In genomic region chr8:112411213-112411612, GRCm38 (mm10) we compare ENCODE assay signal across 8 mouse cellular contexts.
DNase-seq lines count a peak whose midpoint lies in the region; ATAC-seq and TF ChIP-seq lines count a peak whose summit lies in the region.

No protein-coding gene starts in this region.

- ATAC-seq in neural tube, embryonic 15.5 days (ENCODE audit: low FRiP score): no peak
- ATAC-seq in liver, postnatal 0 days: no peak

- peak; percentile 3 for DNase-seq in gastrocnemius, adult 18-20 months (ENCODE audit: low spot score)
- no peak for DNase-seq in gastrocnemius, postnatal 36 days
- peak; percentile 55 for DNase-seq in neural tube, embryonic 10.5 days (ENCODE audit: extremely low spot score, low spot score)
- peak; percentile 58 for DNase-seq in adrenal gland, postnatal 10 days
- DNase-seq in embryonic facial prominence, embryonic 10.5 days (ENCODE audit: low spot score): peak; percentile 66
- peak; percentile 26 for DNase-seq in liver, postnatal 0 days
- no peak for DNase-seq in adipocyte (ENCODE audit: low spot score)

- intact Hi-C loops in gastrocnemius, postnatal 36 days (cut with DNase I): no loop called here

- no peaks in the 10 kb centered on the region for H3K27me3 ChIP-seq in neural tube, embryonic 15.5 days (replicated peaks)
- no peaks in the 10 kb centered on the region for H3K27me3 ChIP-seq in embryonic facial prominence, embryonic 10.5 days (replicated peaks; ENCODE audit: low read depth, poor library complexity, severe bottlenecking)
- no peaks in the 10 kb centered on the region for H3K27me3 ChIP-seq in liver, postnatal 0 days (ENCODE audit: insufficient read depth, low read length)

- peak; percentile 60 for TF ChIP-seq CTCF in liver, postnatal 0 days (IDR thresholded peaks at IDR 0.05; ENCODE audit: low read depth)

- H3K4me1 ChIP-seq in neural tube, embryonic 15.5 days: 0 out of 2 replicates have a peak, but pooled peaks cover 3% of the 10 kb centered on the region
- H3K4me1 ChIP-seq in embryonic facial prominence, embryonic 10.5 days: no peaks in the 10 kb centered on the region
- H3K4me1 ChIP-seq in liver, postnatal 0 days (ENCODE audit: insufficient read depth): no peaks in the 10 kb centered on the region

- H3K36me3 ChIP-seq in neural tube, embryonic 15.5 days: no peaks in the 10 kb centered on the region
- no peaks in the 10 kb centered on the region for H3K36me3 ChIP-seq in embryonic facial prominence, embryonic 10.5 days (replicated peaks)
- H3K36me3 ChIP-seq in liver, postnatal 0 days (replicated peaks; ENCODE audit: insufficient read depth, low read length): no peaks in the 10 kb centered on the region

- TF ChIP-seq EP300 in liver, postnatal 0 days (IDR thresholded peaks at IDR 0.05; ENCODE audit: low read depth): no peak

- H3K4me3 ChIP-seq in neural tube, embryonic 15.5 days (replicated peaks): no peak overlapping the region
- no peak overlapping the region for H3K4me3 ChIP-seq in embryonic facial prominence, embryonic 10.5 days
- no peak overlapping the region for H3K4me3 ChIP-seq in liver, postnatal 0 days (ENCODE audit: low read depth, low read length)

- H3K9me3 ChIP-seq in neural tube, embryonic 15.5 days (replicated peaks): no peaks in the 10 kb centered on the region
- H3K9me3 ChIP-seq in embryonic facial prominence, embryonic 10.5 days: no peaks in the 10 kb centered on the region
- H3K9me3 ChIP-seq in liver, postnatal 0 days (ENCODE audit: low read length): no peaks in the 10 kb centered on the region

- H3K4me2 ChIP-seq in neural tube, embryonic 15.5 days: no peak overlapping the region
- H3K4me2 ChIP-seq in liver, postnatal 0 days (ENCODE audit: low read depth, low read length): no peak overlapping the region

- no peak overlapping the region for H3K27ac ChIP-seq in neural tube, embryonic 15.5 days (replicated peaks)
- H3K27ac ChIP-seq in embryonic facial prominence, embryonic 10.5 days (replicated peaks): no peak overlapping the region
- H3K27ac ChIP-seq in liver, postnatal 0 days (ENCODE audit: low read depth): no peak overlapping the region

- H3K9ac ChIP-seq in neural tube, embryonic 15.5 days (replicated peaks): no peak overlapping the region
- no peak overlapping the region for H3K9ac ChIP-seq in liver, postnatal 0 days (replicated peaks)

- whole genome bisulfite sequencing in neural tube, embryonic 15.5 days: 14% methylated on average over 6 of the region's 6 CpGs
- WGBS in embryonic facial prominence, embryonic 10.5 days: 23% methylated on average over 6 of the region's 6 CpGs
- 14% methylated on average over 6 of the region's 6 CpGs for WGBS in liver, postnatal 0 days (ENCODE audit: insufficient replicate concordance)

Comparison
In these comparisons a context has a peak if more than half of its experiments do, and no peak if none do; other contexts are left out.
1. DNase-seq: peak in gastrocnemius, adult 18-20 months (single experiment), neural tube, embryonic 10.5 days (single experiment), adrenal gland, postnatal 10 days (single experiment), embryonic facial prominence, embryonic 10.5 days (single experiment) and liver, postnatal 0 days (single experiment); none in gastrocnemius, postnatal 36 days (0 of 2) and adipocyte (single experiment).